Mouse (Mus musculus) left cerebral cortex, adult 2 months (tissue): ENCODE measurements around the gene Kcnn1. TPM values are rescaled to one million over a fixed set of nuclear protein-coding genes. Genes with fewer than 3 reads are reported as not detected.

Experiments used
- DNase-seq, 2 experiments: peaks; one replicate each; pipeline ENCODE4 v3.0.0; 2021 to 2022; ENCODE audit warnings: low spot score in 2 of 2, mixed read lengths in 1 of 2; ENCODE audit errors: extremely low spot score in 1 of 2
- H3K27ac ChIP-seq: fragments of 200-600 bp; 2 replicates; pipeline ENCODE4 v1.8.1; 2022
- H3K4me3 ChIP-seq: fragments of 200-600 bp; 2 replicates; pipeline ENCODE4 v1.8.1; 2022
- CTCF ChIP-seq: fragments of 200-600 bp; IDR thresholded peaks from 2 replicates; pipeline ENCODE4 v1.8.1; 2022; ENCODE audit warnings: antibody characterized with exemption, mild to moderate bottlenecking, moderate library complexity
- intact Hi-C: fragments of 180-260 bp; cut with DNase I; formaldehyde crosslinking; loops from one replicate; pipeline ENCODE4 v1.15.1; 2025
- total RNA-seq, 2 experiments: library from RNA; stranded (reverse); gene quantifications; 2 replicates each; pipeline ENCODE4 v1.2.3; 2021

The Kcnn1 gene
- total RNA-seq, 2 experiments from 2014 or later: 20.0 to 20.4 TPM

GRCm38 (mm10) chr8:70820101-70820935 is 42.7 kb downstream of the Kcnn1 start:
- no peak overlapping the region for H3K4me3 ChIP-seq
- intact Hi-C loops: no loop called here
- TF ChIP-seq CTCF: no peak
- H3K27ac ChIP-seq: no peak overlapping the region
- DNase-seq: no peak

- TF ChIP-seq CTCF: no peak
- Histone ChIP-seq H3K27ac (no peak overlapping the region), H3K4me3 (peak overlapping the region; percentile 36)
- DNase-seq: peak in 1 of 2 experiments; percentile 46
- intact Hi-C loops: no loop called here
These were observed 46.4 kb downstream of the Kcnn1 start for GRCm38 (mm10) chr8:70816679-70817078.

- no peak overlapping the region for H3K4me3 ChIP-seq
- no peak for DNase-seq
- no peak for TF ChIP-seq CTCF
- intact Hi-C loops: no loop called here
- H3K27ac ChIP-seq: no peak overlapping the region
These were observed 50.2 kb downstream of the Kcnn1 start for GRCm38 (mm10) chr8:70812885-70813284.

GRCm38 (mm10) chr8:70812055-70812454 is 51.0 kb downstream of the Kcnn1 start:
- Histone ChIP-seq H3K4me3 (no peak overlapping the region), H3K27ac (no peak overlapping the region)
- TF ChIP-seq CTCF: no peak
- no peak for DNase-seq
- intact Hi-C loops: no loop called here

- intact Hi-C loops: no loop called here
- Histone ChIP-seq H3K27ac (no peak overlapping the region), H3K4me3 (no peak overlapping the region)
- TF ChIP-seq CTCF: no peak
- DNase-seq: no peak
These were observed 51.9 kb downstream of the Kcnn1 start for GRCm38 (mm10) chr8:70810962-70811680.

- intact Hi-C loops: no loop called here
- H3K27ac ChIP-seq: no peak overlapping the region
These were observed 53.9 kb downstream of the Kcnn1 start for GRCm38 (mm10) chr8:70808955-70809701.

GRCm38 (mm10) chr8:70808239-70808638 is 54.8 kb downstream of the Kcnn1 start, which contains the start of gene Il12rb1:
Gene Il12rb1, plus strand, starts transcription at chr8:70808449.
- no peak within 1 kb of the TSS; the same call in 1 of the 2 replicates for H3K27ac ChIP-seq
- no peak within 1 kb of the TSS for H3K4me3 ChIP-seq
- intact Hi-C loops: no loop called here
- DNase-seq: no peak
- no peak for TF ChIP-seq CTCF

More at GRCm38 (mm10) chr8:70808955-70809701, 53.9 kb downstream of the Kcnn1 start:
- no peak for DNase-seq
- TF ChIP-seq CTCF: no peak
- no peak overlapping the region for H3K4me3 ChIP-seq

- DNase-seq: no peak
- intact Hi-C loops: no loop called here
- no peak for TF ChIP-seq CTCF
- H3K27ac ChIP-seq: peak overlapping the region; percentile 67; the same call in 1 of the 2 replicates
- H3K4me3 ChIP-seq: no peak overlapping the region
These were observed 55.8 kb downstream of the Kcnn1 start for GRCm38 (mm10) chr8:70807304-70807703.

- DNase-seq: no peak
- Histone ChIP-seq H3K27ac (peak overlapping the region; percentile 67), H3K4me3 (no peak overlapping the region)
- TF ChIP-seq CTCF: no peak
- intact Hi-C loops: no loop called here
These were observed 56.5 kb downstream of the Kcnn1 start for GRCm38 (mm10) chr8:70806541-70806940.

GRCm38 (mm10) chr8:70804481-70805206 is 58.4 kb downstream of the Kcnn1 start, which contains the start of gene Mast3:
Gene Mast3, minus strand, starts transcription at chr8:70805054.
- H3K4me3 ChIP-seq: peak within 1 kb of the TSS; percentile 72
- DNase-seq: peak; percentile 84 to 85
- intact Hi-C loops: loop anchor here (2.0 kb wide), 1 partner anchor 34 kb away; the partner anchor contains the start of gene Arrdc2
- TF ChIP-seq CTCF: no peak
- H3K27ac ChIP-seq: peak within 1 kb of the TSS; percentile 90
